Mouse (Mus musculus) liver, adult 2 months (tissue): ENCODE measurements around the gene Adcy10.

Experiments
- CTCF ChIP-seq: fragments of 200-500 bp; IDR thresholded peaks from 2 replicates; pipeline ENCODE4 v1.5.1; 2011; ENCODE audit warnings: low read depth, low read length, control low read depth
- POLR2A ChIP-seq: fragments of 200-500 bp; IDR thresholded peaks from 2 replicates; pipeline ENCODE4 v1.6.1; 2011; ENCODE audit warnings: low read length, control low read depth; ENCODE audit not compliant: insufficient read depth; ENCODE audit errors: extremely low read depth

- TF ChIP-seq CTCF: no peak
- TF ChIP-seq POLR2A: no peak
Observed at GRCm38 (mm10) chr1:165576005-165576404, 91.0 kb downstream of the Adcy10 start.
